Mouse (Mus musculus) erythroblast, adult 5-6 weeks (primary cell): Measurements from ENCODE around the gene Vsig1. TPM values are rescaled to one million over a fixed set of nuclear protein-coding genes. Genes with fewer than 3 reads are reported as not detected.

Experiments
- ATAC-seq: replicated peaks from 2 replicates; pipeline ENCODE4 v1.8.0; 2016; ENCODE audit warnings: moderate number of reproducible peaks, mild to moderate bottlenecking, moderate TSS enrichment, inconsistent platforms; ENCODE audit not compliant: poor library complexity, low FRiP score, severe bottlenecking
- total RNA-seq, 2 experiments: library from RNA; stranded (forward) in 1 of 2; stranded (reverse) in 1 of 2; fragments of 150-400 nt in 1 of 2; fragments of 200-764, 138-1000 nt in 1 of 2; gene quantifications; 2 replicates each; pipeline versions ENCODE4 v1.2.3 to v1.2.4; 2015 to 2017; ENCODE audit warnings: low replicate concordance in 2 of 2

The Vsig1 gene
- total RNA-seq (2015; ENCODE audit: low replicate concordance) (not detected in 2 replicates), total RNA-seq (2017; ENCODE audit: low replicate concordance) (not detected in 2 replicates)

- ATAC-seq: no peak
Measured at GRCm38 (mm10) chrX:140907360-140907759, at the start of gene Vsig1. TSS of gene Vsig1 (plus strand) at chrX:140907608.

- ATAC-seq: no peak
Measured at GRCm38 (mm10) chrX:140862760-140863159, 44.6 kb upstream of the Vsig1 start.

GRCm38 (mm10) chrX:140863431-140863830, 44.0 kb upstream of the Vsig1 start:
- ATAC-seq: no peak

GRCm38 (mm10) chrX:140887193-140887592, 20.2 kb upstream of the Vsig1 start:
- no peak for ATAC-seq

- no peak for ATAC-seq
Measured at GRCm38 (mm10) chrX:140891796-140892195, 15.6 kb upstream of the Vsig1 start.

GRCm38 (mm10) chrX:140903487-140903886, 3.9 kb upstream of the Vsig1 start:
- no peak for ATAC-seq

GRCm38 (mm10) chrX:140921321-140921720, 13.9 kb downstream of the Vsig1 start:
- no peak for ATAC-seq

- no peak for ATAC-seq
Measured at GRCm38 (mm10) chrX:140932066-140932465, 24.7 kb downstream of the Vsig1 start.

GRCm38 (mm10) chrX:140933263-140933662, 25.9 kb downstream of the Vsig1 start:
- no peak for ATAC-seq

- no peak for ATAC-seq
Measured at GRCm38 (mm10) chrX:140936271-140936670, 28.9 kb downstream of the Vsig1 start.

GRCm38 (mm10) chrX:140953618-140954017, 46.2 kb downstream of the Vsig1 start:
- ATAC-seq: peak; percentile 80

- peak; percentile 82 for ATAC-seq
Measured at GRCm38 (mm10) chrX:140956272-140956940, 49.0 kb downstream of the Vsig1 start, which contains the start of the genes Psmd10 and Atg4a. TSS of gene Psmd10 (minus strand) at chrX:140956728. TSS of gene Atg4a (plus strand) at chrX:140956907.

GRCm38 (mm10) chrX:140956959-140957358, 49.6 kb downstream of the Vsig1 start:
- peak; percentile 4; the same call in 1 of the 2 replicates for ATAC-seq

- no peak for ATAC-seq
Measured at GRCm38 (mm10) chrX:140978943-140979342, 71.5 kb downstream of the Vsig1 start.

GRCm38 (mm10) chrX:140979546-140979945, 72.1 kb downstream of the Vsig1 start:
- ATAC-seq: no peak

GRCm38 (mm10) chrX:140980163-140980562, 72.8 kb downstream of the Vsig1 start:
- ATAC-seq: no peak

GRCm38 (mm10) chrX:140983206-140983960, 76.0 kb downstream of the Vsig1 start:
- 0 out of 2 replicates have a peak, but pooled peaks have one; percentile 36 for ATAC-seq

GRCm38 (mm10) chrX:140984795-140985194, 77.4 kb downstream of the Vsig1 start:
- ATAC-seq: no peak

- ATAC-seq: no peak
Measured at GRCm38 (mm10) chrX:140985256-140985655, 77.8 kb downstream of the Vsig1 start.
